Mouse (Mus musculus) heart, postnatal 0 days (tissue): ENCODE measurements around the gene Ube2d3.

Experiments used
- CTCF ChIP-seq: IDR thresholded peaks from 2 replicates; pipeline ENCODE4 v1.5.1; 2016; ENCODE audit warnings: antibody characterized with exemption, control low read depth, low read depth
- EP300 ChIP-seq: IDR thresholded peaks from 2 replicates; pipeline ENCODE4 v1.6.1; 2016; ENCODE audit warnings: antibody characterized with exemption, low read depth

GRCm38 (mm10) chr3:135404599-135404998 lies 33.4 kb upstream of the Ube2d3 start:
- TF ChIP-seq CTCF (no peak), EP300 (no peak)
